Mouse (Mus musculus) adrenal gland, adult 2 months (tissue): ENCODE measurements around the gene Sdhaf2. TPM values are rescaled to one million over a fixed set of nuclear protein-coding genes. Genes with fewer than 3 reads are reported as not detected.
"Not testable (repeated sequence)": the region's sequence is repeated elsewhere in the genome, so short reads cannot be mapped to it uniquely, and the experiment has no call there.

Experiments
- DNase-seq: peaks from one replicate; pipeline ENCODE4 v3.0.0; 2021
- long read RNA-seq: library from polyadenylated mRNA; stranded (forward); transcript quantifications from one replicate; pipeline ENCODE4 v2.0.0, GENCODE M21; 2021
- polyA plus RNA-seq: library from polyadenylated mRNA; depleted of rRNA; stranded (reverse); fragments of >200 nt; gene quantifications from 2 replicates; pipeline ENCODE4 v1.2.3, GENCODE M21; 2012; rRNA removed
- total RNA-seq, 2 experiments: library from RNA; stranded (reverse); gene quantifications; 2 replicates each; pipeline ENCODE4 v1.2.3; 2021

Sdhaf2 gene
- 10 to 100 TPM; 68.0 to 76.1 TPM for total RNA-seq
- 10.3 and 10.7 TPM in 2 replicates for polyA plus RNA-seq
- long read RNA-seq, transcript Sdhaf2-203 (4 exons, 997 nt), result minor isoform, 5 of 53 reads
- long read RNA-seq, transcript Sdhaf2-201 (4 exons, 2,981 nt), result major isoform, 39 of 53 reads
- long read RNA-seq, partial matches to known transcripts, result 2 of 53 reads
- long read RNA-seq, other reads (novel, unspliced or antisense), result 3 of 53 reads

DNA sequence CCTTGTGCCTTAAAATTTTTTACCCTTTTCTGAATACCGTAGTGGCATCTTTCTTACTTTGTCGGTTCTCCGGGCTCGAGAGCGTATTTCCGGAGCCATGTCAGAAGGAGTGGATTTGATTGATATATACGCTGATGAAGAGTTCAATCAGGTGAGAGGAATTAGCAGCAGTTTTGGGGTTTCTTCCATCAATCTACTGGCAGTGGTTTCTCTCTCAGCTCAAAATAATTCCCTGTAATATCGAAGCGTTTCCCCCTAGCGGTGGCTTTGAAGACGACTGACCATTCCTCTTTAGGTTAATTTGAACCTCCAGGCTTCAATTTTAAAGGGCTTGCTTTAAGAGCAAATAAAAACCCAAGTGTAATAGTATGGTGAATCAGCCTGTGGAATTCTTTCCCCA lies at the start of gene Sdhaf2:
Gene Sdhaf2 (minus strand): TSS at position 233 of the 400 bp plus-strand sequence.
- DNase-seq, result no peak

DNA sequence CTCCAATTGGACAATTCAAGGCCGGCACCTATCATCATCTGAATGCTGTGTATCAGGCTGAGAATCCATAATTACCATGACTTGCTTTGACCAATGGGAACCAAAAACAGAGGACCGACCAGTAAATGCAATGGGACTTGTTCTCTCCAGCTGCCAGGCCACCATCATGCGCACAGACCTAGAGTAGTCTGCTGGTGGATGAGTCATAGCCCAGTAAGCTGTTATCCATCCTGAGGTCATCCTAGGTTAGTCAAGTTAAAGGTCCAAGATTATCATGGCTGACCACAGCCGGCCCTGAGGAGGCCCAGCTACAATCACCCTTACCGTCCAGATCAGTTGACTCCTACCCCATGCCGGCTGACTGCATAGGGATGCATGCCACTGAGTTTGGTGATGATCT lies 43.7 kb upstream of the Sdhaf2 start:
- peak; percentile 39 for DNase-seq

DNA sequence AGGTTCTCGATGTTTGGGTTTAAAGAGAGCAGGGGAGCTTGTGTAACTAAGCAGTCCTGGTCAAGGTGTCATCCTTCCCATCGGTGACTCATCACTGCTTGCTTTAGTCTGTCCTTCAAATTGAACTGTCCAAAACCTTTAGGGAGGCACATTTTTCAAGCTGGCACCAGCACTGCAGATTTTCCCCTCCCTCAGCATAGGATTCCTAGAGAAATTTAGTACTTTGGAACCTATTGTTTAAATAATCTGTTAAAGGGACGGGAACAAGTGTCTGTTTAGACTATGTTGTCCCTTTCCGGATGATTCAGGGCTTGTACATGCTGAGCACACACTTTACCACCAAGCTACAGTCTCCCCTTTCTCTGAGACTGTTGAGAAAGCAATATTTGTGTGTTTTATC lies 39.3 kb upstream of the Sdhaf2 start:
- peak; percentile 62 for DNase-seq

DNA sequence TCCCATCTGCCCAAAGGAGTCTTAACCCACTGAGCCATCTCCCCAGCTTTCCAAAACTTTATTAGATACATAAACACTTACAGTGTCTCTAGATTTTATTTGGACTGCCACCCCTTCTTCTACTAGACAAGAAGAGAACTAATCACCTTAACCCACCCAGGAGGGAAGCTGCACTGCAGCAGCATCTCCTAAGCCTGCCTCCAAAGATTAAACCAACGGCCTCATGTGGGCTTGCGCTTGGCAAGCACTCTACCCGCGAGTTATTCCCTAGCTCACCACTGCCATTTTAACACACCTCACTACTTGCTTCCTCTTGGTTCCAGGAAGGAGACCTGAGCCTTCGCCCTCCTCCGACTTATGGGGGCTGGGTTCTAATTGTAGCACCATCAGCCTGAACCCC lies 38.3 kb upstream of the Sdhaf2 start:
- DNase-seq, result no peak

DNA sequence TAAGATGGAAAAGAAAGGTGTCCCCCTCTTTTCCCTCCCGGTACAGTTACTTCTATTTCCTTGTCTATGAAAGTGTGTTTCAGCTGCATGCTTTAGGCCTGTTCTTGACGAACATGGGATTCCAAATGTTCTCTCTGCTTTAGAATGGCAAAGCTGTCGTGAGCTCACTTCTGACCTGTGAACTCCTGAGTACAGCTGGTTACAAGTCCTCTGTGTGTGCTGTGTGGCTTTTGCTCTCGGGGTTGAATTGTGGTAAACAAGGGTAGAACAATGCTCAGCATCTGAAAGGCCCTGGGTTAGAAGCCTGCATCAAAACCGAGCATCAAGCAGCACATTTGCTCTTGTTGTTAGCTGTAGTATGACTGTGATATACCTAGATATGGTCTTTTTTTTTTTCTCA lies 36.4 kb upstream of the Sdhaf2 start:
- DNase-seq, result no peak

DNA sequence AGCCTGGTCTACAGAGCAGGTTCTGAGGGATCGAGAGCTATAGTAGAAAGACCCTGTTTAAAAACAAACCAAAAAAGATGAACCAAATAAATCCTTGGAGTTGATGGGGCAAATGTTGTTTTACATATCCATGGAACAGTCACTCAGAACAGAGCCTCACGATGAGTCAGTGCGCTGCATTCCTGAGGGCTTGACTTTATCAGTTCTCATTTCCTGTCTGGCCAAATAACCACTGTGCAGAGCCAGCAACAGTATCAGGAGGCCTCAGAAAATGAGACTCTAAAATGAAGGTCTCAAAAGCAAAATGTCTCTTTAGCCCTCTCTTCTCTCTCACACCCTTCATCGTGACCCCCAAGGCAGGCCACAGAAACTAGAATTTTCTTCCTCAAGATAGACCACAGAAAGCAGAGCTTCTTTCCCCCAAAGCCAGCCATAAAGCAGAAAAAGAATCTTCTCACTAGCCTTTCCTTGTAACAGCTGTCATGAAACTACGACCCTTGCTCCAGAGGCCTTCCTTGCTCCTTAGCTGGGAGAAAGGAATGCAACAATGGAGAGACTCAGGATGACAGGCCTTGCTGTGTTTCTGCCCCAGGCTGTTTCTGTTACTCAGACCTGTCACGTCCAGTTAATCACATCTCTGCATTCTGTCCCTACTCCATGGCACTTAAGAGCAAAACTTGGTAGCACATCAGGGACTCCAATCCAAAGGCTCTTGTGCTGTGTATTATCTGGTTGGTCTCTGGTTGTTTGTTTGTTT lies 35.8 kb upstream of the Sdhaf2 start:
- peak; percentile 63 for DNase-seq

DNA sequence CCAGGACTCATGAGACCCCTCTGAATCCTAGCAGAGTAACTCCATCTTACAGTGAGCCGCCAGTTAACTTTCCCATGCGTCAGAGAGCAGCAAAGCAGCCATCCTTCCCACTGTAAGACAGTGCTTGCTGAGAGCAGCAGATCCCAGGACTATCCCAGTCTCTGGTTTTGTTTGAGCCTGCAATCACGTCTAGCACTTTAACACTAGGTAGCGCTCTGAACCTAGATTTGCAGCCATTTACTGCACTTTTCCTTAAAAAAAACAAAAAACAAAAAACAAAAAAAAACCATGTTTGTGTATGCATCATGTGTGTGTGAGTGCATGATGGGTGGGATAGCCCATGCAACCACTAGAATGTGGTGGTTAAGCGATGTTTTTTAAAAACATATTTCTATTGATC lies 34.2 kb upstream of the Sdhaf2 start:
- DNase-seq, result peak; percentile 35

DNA sequence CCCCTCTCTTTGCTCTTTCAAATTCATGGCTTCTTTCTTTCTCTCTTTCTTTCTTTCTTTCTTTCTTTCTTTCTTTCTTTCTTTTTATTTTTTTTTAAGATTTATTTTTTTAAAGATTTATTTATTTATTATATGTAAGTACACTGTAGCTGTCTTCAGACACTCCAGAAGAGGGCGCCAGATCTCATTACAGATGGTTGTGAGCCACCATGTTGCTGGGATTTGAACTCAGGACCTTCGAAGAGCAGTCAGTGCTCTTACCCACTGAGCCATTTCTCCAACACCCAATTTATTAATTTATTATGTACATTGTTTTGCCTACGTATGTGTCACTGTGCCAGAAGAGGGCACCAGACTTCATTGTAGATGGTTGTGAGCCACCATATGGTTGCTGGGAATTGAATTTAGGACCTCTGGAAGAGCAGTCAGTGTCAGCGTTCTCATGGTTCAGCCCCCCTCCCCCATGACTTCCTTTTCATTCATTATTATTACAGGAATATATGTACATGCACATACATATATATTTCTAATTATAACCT lies 32.0 kb upstream of the Sdhaf2 start:
- DNase-seq, result not testable (repeated sequence)

DNA sequence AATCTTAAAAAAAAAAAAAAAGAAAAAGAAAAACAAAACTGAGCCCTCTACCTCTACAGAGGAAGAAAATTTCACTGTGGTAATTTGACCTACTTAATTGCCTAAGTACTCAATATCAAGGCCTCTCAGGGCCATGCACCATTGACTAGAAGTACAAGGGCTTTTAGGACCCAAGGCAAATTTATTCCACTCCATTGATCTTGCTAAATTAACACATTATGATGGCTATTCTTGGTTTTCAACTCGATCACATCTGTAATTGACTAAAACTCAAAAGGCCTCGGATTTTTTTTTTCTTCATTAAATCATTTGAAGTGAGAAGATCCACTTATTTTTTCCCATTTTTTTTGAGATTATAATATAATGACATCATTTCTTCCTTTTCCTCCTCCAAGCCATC lies 31.5 kb upstream of the Sdhaf2 start:
- no peak for DNase-seq

DNA sequence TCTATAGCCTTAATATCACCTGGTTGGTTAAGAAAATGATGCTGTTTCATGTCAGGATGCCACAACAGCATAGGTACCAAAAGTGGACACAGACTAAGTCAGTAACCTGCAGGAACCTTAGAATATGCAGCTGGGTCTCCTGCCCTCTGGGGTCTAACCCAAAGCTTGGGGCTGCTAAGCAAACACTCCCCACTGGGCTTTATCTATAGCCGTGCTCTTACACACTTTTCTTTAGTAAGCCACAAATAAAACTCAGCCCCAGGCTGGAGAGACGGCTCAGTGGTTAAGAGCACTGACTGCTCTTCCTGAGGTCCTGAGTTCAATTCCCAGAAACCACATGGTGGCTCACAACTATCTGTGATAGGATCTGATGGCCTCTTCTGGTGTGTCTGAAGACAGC lies 31.1 kb upstream of the Sdhaf2 start:
- no peak for DNase-seq

DNA sequence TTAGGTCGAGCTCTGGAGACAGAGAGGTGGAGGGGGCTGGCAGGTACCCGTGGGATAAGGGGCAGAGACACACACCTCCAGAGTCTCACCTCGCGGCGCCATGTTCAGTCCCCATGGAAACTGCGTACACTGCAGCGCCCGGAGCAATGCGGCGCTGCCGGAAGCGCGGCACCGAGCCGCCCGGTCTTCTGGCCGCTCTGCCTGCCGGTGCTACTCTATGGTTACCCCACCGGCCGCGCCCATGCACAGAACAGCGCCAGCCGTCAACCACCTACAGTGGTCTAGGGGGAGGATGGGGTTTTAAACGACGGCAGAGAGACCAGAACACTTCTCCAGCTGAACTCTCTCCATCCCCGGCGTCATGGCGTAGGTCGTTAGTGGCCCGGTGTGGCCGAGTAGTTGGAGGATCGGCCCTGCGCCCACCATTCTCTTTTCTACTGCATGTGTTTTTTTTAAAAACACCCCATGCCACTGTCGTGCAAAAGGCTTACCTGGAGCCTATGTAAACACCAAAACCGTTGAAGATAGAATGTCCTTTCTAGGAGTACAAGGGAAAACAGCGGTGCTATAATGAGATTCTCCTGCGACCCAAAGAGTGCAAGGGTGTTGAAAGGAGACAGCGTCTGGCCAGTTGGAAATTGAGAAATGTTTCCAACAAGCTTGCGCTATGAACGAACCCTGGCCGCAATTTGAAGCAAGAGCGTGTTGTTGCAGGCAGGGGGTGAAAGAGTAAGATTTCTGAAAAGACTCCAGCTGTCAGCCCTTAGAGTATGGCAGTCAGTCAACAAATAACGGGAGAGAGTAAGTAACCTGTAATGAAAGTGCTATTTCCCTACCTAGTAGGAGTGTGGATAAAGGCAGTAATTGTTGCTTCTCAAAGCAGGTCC lies 29.9 kb upstream of the Sdhaf2 start, which contains the start of gene Tmem216:
Gene Tmem216 (minus strand): TSS at position 615 of the 887 bp plus-strand sequence.
- DNase-seq, result peak; percentile 91

DNA sequence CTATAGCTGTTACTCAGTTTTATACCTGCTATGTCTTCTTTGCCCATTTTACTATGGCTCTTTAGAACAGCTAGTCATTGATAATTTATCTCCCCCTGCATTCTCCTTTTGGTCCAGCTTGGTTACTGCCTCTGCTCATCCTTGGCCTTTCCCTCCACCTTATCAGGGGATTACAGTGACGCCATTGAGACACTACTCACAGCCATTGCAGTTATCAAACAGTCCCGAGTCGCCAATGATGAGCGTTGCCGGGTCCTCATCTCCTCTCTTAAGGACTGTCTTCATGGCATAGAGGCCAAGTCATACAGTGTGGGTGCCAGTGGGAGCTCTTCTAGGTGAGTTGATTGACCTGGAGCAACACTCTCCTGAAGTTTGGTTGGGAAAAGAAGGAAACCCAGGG lies 13.5 kb upstream of the Sdhaf2 start:
- DNase-seq, result no peak

DNA sequence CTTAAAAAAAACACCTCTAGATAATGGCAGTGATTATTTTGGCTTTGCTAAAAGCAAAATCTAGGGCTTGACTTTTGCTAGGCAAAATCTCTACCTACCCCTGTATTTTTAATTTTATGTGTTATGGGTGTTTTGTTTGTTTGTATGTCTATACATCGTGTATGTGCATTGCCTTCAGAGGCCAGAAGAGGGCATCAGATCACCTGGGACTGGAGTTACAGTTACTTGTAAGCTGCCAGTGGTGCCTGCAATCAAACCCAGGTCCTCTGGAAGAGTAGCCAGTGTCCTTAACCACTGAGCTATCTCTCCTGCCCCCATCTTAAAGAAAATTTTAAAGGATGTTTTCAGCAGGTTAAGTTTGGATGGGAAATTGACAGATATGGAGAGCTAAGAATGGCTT lies 4.1 kb upstream of the Sdhaf2 start:
- no peak for DNase-seq

DNA sequence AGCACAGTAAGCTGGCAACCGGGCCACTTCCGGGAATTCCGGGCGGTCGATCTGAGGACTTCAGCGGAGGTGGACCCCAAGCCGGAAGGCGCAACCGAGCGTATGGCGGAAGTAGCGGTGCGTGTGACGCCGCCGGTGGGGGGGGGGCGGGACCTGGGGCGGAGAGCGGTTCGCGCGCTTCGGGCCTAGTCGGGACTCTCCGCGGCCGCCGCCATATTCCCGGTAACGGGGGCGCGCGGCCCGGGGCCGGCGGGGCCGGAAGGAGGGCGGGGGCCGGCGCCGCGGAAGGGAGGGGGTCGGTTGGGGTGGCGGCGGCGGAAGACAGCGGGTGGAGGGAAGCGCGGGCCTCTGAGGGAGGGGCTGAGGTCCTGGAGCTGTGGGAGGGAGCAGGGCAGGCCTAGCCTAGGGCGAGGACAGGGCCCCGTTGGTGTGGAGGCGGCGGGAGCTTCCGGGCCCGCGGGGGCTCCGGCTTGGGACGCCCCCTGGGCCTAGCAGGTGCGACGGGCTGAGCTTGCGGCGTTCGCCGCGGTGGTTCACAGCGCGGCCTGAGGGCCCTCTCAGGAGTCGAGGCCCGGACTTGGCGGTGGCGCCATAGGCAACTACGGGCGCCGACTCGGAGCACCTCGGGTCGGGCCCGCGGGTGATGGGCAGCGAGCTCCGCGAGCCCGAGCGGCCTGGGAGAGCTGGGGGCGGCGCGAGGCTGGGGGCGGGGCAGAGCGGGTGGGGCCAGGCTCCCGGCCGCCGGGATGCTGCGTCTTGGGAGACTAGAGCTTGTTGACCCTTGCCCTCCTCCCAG lies 638 bp downstream of the Sdhaf2 start, which contains the start of gene Cpsf7:
Gene Cpsf7 (plus strand): TSS at position 161 of the 796 bp plus-strand sequence.
- peak; percentile 94 for DNase-seq

DNA sequence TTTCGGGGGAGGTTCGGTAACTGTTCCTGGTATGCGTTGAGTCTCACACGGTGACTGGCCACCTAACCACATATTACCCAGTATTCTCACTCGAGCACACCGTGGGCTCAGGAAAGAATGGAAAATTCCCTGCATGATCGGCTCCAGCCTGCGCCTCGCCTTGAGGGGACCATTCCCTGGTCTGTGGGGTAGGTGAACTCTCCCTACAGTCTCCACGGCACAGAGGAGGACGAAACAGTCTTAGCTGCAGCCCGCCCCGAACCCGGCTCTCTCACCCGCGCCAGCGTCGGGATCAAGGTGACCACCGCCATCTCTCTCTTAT lies 1.2 kb downstream of the Sdhaf2 start:
- DNase-seq, result no peak

DNA sequence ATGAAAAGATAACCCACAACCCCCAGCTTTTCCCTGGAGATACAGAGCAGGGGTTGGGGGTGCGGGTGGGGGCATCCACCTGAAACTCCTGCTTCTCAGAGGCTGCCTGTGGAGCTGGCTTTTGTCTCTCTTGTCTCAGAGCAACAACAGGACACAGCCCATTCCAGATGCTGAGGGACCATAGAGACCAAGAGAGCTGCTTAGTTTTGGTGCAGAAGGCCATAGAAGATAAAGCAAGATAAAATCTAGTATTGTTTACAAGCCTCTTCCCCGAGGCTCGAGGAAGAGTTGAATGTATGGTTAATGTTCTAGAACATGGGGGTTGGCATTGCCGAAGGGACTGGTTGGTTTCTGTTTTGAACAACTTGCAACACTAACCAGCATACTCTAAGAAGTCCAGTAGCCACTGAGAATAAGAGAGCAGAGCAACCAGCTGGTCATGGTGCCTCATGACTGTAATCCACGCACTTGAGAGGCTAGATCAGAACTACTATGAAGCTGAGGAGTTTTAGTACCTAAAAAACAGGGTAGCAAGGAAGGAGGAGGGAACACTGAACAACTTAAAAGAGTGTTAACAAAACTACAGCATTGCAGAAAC lies 2.4 kb downstream of the Sdhaf2 start:
- DNase-seq, result no peak

DNA sequence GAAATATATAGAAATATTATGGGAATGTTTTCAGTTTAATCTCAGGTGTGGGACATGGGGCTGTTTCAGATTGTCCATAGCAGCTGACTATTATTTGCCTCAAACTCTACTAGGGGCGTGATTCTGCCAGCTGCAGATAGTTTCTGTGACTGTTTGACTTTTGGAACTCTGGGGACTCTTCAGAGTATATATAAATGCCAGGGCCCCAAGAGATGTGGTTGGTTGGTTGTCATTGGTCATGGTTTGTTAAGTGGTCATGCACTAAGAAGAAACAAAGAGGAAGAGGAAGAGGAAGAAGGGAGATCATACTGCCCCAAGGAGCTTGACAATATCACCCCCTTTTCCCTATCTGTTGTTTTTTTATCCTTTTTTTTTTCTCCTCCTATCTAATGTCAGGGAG lies 4.0 kb downstream of the Sdhaf2 start:
- DNase-seq, result no peak

DNA sequence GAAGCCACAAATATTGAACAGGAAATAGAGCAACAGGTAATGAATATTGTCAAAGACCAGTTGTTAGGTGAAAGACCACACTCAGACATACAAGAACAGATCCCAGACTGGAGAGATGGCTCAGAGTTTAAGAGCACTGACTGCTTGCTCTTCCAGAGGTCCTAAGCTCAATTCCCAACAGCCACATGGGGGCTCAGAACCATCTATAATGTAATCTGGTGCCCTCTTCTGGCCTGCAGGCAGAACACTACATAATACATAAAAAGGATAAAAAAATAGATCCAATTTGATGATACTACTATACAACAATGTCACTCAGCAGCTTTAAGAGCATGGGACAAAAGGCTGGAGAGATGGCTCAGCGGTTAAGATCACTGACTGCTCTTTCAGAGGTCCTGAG lies 5.6 kb downstream of the Sdhaf2 start:
- DNase-seq, result no peak

DNA sequence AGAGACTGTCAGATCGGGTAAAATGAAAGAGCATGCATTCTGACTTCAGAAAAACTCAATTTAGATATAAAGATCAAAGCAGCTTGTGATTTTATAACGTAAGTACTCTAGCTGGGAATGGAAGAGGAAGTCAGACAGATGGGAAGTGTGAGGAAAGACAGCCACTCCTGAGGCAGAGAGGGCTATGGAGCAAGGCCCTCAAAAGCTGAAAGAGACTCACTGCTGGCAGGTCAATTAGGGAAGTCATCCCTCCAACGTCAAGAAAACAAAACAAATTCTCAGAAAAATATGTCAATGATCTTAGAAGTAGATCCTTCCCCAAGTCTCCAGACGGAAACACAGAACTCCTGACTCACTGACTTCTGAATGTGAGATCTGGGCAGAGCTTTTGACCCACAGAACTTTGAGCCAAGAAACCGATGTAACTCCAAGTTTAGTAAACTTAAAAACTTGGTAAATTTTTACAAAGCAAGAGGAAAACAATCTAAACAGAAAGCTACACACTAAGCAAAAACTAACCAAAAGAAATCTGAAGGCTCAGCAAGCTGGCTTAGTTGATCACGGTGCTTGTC lies 15.1 kb downstream of the Sdhaf2 start:
- no peak for DNase-seq

DNA sequence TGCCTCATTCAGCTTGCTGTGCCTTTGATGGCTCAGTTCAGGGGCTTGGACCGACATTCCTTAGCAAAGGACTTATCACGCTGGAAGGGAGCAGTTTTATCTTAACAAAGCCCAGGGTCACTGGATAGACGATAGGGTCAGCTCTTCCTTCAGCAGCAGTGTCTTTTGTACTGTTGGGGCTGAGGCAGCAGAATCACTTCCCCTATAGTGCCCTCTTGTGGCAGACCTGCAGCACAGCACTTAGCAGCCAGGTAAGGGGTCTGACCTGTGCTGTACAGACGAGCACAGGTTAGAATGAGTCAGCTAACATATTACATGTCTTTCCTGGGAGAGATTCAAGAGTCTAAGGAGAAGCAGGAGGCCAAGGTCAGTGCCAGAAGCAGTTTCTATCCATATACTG lies 23.4 kb downstream of the Sdhaf2 start:
- DNase-seq, result no peak

DNA sequence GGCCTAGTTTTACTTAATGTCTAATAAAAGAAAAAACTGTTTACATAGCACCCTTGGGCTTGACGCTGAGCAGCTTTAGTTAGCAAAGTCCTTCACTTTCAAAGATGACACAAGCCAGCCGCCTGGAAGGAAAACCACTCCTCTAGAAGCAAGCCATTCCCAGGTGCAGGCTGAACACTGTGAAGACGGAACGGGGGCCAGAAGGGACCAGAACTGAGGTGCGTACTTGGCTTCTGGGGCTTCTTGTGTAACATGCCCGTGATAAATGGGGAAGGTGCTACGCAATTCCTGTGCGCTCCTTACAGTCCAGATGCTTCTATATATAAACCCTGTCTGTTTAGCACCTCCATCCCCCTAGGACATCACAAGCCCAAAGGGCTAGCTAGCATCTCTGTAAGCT lies 25.4 kb downstream of the Sdhaf2 start:
- DNase-seq, result no peak
